Mouse (Mus musculus): ENCODE measurements around the gene Plekhb2. TPM values are rescaled to one million over a fixed set of nuclear protein-coding genes. Genes with fewer than 3 reads are reported as not detected.

Gene Plekhb2
- total RNA-seq, 1 experiment from 2014 or later = 18.9 TPM

GRCm38 (mm10) chr1:34864243-34864642, 14.5 kb downstream of the Plekhb2 start:
- no peak for ATAC-seq (replicated peaks; ENCODE audit: low read depth, poor library complexity, severe bottlenecking)

DNA sequence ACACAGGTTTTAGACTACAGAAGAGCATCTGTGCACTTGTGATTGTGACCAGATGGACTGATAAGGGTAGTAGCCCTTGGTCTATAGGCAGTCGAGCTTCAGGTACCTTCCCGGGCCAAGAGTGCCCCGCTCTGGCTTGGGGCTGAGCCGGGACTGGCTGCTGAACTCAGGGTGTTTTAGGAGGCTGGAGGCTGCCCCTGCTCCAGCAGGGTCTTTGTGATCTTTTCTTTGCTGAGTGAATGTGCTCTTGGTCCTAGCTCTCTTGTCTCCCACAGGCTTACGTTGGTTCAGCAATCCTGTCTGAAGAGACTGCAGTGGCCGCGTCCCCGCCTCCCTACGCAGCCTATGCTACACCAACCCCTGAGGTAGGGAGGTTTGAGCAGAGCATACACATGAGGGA, 16.1 kb downstream of the Plekhb2 start:
- ATAC-seq (replicated peaks; ENCODE audit: low read depth, poor library complexity, severe bottlenecking) = no peak

- peak; percentile 100 for ATAC-seq (replicated peaks; ENCODE audit: low read depth, poor library complexity, severe bottlenecking)
Observed at GRCm38 (mm10) chr1:34866815-34867573, 17.2 kb downstream of the Plekhb2 start.

- no peak for ATAC-seq (replicated peaks; ENCODE audit: low read depth, poor library complexity, severe bottlenecking)
Observed at GRCm38 (mm10) chr1:34867574-34867955, 17.8 kb downstream of the Plekhb2 start.

- ATAC-seq (replicated peaks; ENCODE audit: low read depth, poor library complexity, severe bottlenecking) = no peak
Observed at GRCm38 (mm10) chr1:34868391-34868790, 18.6 kb downstream of the Plekhb2 start.

DNA sequence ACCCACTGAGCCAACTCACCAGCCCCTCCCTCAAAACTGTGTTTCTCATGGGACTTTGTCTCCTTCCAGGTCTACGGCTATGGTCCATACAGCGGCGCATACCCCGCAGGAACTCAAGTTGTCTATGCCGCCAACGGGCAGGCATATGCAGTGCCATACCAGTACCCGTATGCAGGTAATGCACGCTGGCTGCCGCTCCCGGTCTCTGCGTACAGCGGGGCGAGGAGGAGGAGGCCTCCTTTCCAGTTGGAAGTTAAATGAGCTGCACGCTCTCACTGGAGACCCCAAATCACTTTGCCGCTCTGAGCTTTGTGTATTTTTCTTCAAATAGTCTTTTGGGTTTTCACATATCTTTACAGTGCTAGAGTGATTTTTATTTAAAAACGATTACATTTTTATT, 19.5 kb downstream of the Plekhb2 start:
- no peak for ATAC-seq (replicated peaks; ENCODE audit: low read depth, poor library complexity, severe bottlenecking)

DNA sequence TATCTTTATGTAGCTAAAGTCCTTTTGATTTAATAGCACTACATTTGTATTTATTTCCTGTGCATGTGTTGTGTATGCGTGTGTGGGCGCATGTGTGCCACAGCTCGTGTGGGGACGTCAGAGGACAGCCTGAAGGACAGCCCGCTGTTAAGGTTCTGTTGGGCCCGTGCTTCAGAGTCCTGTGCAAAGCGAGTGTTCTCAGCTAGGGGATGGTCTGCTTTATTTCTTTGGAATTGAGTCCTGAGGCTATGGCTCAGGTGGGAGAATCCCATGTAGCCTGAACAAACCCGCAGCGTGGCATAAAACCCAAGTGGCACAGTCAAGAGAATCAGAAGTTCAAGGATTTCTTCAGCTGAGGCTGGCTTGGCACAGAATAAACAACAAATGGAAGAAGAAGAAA, 21.4 kb downstream of the Plekhb2 start:
- no peak for ATAC-seq (replicated peaks; ENCODE audit: low read depth, poor library complexity, severe bottlenecking)

DNA sequence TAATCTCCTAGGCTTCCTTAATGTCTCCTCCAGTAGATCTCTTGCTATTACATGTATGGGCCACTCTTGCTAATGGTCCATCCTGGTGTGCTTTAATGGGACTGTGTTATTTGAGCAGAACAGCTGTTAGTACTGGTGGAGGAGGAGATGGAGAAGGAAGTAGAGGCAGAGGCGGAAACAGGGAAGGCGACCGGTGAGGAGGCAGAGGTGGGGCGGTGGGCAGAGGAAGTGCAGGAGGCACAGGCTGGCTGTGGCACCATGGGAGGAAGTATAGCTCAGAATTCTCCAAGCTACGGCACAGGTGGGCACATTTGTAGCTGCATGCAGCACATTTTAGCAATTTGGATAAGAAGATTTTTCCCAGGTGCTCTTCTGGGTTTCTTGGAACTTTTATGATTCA, 23.8 kb downstream of the Plekhb2 start:
- no peak for ATAC-seq (replicated peaks; ENCODE audit: low read depth, poor library complexity, severe bottlenecking)

DNA sequence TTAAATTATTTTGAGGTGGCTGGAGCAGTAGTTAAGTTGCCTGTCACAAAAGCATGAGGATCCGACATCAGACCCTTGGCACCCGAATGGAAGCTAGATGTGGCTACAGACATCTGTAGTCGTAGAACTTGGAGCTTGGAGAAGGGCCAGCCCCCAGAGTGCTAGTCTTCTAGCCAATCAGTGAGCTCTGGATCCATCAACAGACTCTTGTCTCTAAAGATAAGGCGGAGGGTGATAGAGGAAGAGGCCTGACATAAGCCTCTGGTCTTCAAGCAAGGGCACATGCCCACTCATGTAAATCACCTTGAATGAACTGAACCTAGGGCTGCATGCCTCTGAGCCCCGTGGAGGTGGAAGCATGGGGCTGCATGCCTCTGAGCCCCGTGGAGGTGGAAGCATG, 29.8 kb downstream of the Plekhb2 start:
- no peak for ATAC-seq (replicated peaks; ENCODE audit: low read depth, poor library complexity, severe bottlenecking)

DNA sequence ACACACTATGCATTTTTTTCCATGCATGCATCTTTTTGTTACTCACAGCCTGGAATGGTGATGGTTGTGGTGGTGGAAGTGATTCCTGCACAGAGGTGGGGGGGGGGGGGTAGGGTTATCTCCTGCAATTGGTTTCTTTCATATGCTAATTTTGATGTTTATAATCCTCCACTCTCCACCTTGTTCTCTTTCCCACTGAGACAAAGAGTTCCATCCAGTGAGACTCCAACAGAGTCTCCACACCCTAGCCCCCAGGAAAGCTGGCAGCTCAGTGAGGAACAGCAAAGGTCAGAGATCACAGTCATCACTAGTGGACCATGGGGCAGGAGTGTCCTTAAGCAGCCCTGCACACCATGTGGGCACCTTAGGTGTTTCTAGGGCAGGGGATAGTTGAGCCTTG, 34.0 kb downstream of the Plekhb2 start:
- ATAC-seq (replicated peaks; ENCODE audit: low read depth, poor library complexity, severe bottlenecking) = no peak

DNA sequence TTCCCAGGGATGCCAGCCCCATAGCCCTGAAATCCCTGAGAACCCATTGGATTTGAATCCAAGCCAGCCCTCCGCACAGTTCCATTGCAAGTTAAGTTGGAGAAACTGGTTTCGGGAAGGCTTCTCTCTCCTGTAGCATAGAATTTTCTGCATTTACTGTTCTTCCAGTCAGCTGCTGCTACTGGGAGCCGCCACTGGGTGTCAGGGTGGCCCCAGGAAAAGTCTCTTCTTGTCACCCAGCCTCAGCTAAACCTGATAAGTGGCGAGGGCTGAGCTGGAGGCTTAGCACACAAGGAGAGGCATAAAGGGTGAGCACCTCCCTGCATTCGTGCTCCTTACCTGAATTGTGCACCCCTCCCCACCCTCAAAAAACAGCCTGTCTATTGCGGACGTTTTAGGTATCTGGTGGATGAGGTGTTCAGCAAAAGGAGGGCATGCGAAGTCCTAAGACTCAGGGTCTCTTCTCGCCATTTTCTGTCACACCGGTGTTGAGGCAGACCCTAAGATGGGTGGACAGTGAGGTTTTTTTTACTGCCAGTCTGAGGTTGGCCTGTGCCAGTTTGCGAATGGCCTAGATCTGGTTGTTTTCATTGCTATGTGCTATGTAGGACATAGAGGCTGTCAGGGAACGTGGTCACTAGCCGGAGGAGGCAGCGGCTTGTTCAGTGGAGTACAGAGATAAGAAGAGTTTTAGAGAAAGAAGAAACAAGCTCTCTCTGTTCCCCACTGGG, 41.9 kb downstream of the Plekhb2 start:
- ATAC-seq (replicated peaks; ENCODE audit: low read depth, poor library complexity, severe bottlenecking) = peak; percentile 89

DNA sequence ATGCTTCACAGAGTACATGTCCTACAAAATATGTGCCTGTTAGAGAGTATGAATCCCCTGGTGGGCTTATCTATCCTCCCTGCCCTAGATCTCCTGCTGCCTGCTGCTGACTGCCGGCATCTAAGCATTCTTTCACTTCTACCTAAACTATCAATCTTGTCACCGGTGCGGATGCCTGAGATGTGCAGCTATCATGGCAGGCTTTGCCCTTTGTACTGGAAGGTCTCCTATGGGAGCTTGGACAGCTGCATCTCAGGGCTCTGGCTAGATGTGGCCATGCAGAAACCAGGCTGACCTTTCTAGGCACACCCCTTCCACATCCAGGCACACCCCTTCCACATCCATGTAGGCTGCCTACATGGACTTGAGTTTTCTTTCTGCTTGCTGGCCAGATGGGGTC, 42.7 kb downstream of the Plekhb2 start:
- no peak for ATAC-seq (replicated peaks; ENCODE audit: low read depth, poor library complexity, severe bottlenecking)

DNA sequence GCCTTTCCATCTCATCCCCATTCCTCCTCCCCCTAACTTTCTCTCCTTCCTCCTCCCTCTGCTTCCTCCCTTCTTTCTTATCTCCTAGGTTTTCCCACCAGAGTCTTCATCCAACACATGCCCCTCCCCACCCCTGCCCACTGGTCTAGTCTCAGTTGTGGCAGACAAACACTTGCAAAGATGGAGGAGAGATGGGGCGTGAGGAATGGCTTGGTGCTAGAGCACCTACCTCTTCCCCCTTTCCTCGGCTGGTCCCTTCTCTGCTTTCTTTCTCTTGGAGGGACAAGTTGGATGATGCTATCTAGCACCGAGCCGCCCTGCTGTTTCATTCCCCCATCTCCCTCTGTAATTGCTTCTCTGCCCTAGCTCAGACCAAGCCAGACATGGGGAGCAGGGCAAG, 43.6 kb downstream of the Plekhb2 start:
- ATAC-seq (replicated peaks; ENCODE audit: low read depth, poor library complexity, severe bottlenecking) = no peak

GRCm38 (mm10) chr1:34893831-34894230, 44.1 kb downstream of the Plekhb2 start:
- ATAC-seq (replicated peaks; ENCODE audit: low read depth, poor library complexity, severe bottlenecking) = no peak

- ATAC-seq (replicated peaks; ENCODE audit: low read depth, poor library complexity, severe bottlenecking) = no peak
Observed at GRCm38 (mm10) chr1:34896102-34896501, 46.3 kb downstream of the Plekhb2 start.

DNA sequence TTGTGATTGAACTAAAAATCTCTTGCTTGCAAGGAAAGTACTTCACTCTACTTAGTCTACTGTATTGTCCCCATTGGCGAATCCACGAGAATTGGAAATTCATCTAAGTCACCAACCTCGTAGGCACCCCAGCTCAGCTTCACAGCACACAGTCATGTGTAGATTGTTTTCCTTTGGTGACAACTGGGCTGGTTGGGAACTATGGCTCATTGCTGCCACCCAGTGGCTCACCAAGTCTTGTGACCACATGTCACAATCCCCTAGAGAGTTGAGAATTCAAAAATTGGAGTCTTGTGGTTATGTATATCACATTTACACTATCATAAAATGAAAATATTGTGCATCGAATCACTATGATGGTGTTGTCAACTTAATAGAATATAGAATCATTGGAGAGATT, 47.1 kb downstream of the Plekhb2 start:
- peak; percentile 83 for ATAC-seq (replicated peaks; ENCODE audit: low read depth, poor library complexity, severe bottlenecking)

DNA sequence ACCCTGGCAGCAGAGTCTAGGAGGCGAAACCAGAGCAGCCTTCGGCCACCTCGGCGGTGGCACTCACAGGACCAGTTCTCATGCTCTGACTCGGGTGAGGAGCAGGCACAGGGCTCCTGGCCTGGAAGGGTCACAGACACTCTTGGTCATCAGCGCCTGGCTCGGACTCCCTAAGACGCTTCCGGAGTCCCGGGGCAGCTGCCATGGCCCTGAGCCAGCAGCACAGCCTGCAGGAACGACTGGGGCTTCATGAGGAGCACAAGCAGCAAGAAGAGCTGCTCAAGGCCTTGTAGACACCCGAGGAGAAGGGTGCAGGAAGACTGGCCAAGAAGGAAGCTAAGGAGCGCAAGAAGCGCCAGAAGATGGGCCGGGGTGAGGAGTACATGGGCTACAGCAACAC, 78.9 kb downstream of the Plekhb2 start:
- no peak for ATAC-seq (replicated peaks; ENCODE audit: low read depth, poor library complexity, severe bottlenecking)

Other genes with a start within 250 kb of the Plekhb2 start
- 63.0 and 63.7 TPM in 2 replicates for gene Fam168b, start 6.9 kb upstream of the Plekhb2 start, total RNA-seq (2017)

Data from common myeloid progenitor, adult 5-6 weeks (primary cell).